Mouse (Mus musculus) midbrain, embryonic 15.5 days (tissue): ENCODE results near the gene Htr7. TPM values are rescaled to one million over a fixed set of nuclear protein-coding genes. Genes with fewer than 3 reads are reported as not detected.

Experiments
- ATAC-seq: fragments of 200-750 bp; cut with Nextera tagmentation; replicated peaks from 2 replicates; pipeline ENCODE4 v1.8.0; 2017; ENCODE audit warnings: moderate TSS enrichment
- H3K27ac ChIP-seq: fragments of 300-500 bp; sonication (generic); 2 replicates; pipeline ENCODE4 v1.5.1; 2015; ENCODE audit warnings: mild to moderate bottlenecking, inconsistent platforms
- H3K27me3 ChIP-seq: fragments of 300-500 bp; sonication (generic); replicated peaks from 2 replicates; pipeline ENCODE4 v1.6.1; 2015; ENCODE audit warnings: inconsistent platforms
- H3K36me3 ChIP-seq: fragments of 300-500 bp; sonication (generic); replicated peaks from 2 replicates; pipeline ENCODE4 v1.6.1; 2015; ENCODE audit warnings: inconsistent platforms
- H3K4me1 ChIP-seq: fragments of 300-500 bp; sonication (generic); 2 replicates; pipeline ENCODE4 v1.6.1; 2015; ENCODE audit warnings: inconsistent platforms
- H3K4me2 ChIP-seq: fragments of 300-500 bp; sonication (generic); 2 replicates; pipeline ENCODE4 v1.6.1; 2015; ENCODE audit warnings: inconsistent platforms, mild to moderate bottlenecking, moderate library complexity
- H3K4me3 ChIP-seq: fragments of 300-500 bp; sonication (generic); 2 replicates; pipeline ENCODE4 v1.5.1; 2015; ENCODE audit warnings: mild to moderate bottlenecking, inconsistent platforms
- H3K9ac ChIP-seq: fragments of 300-500 bp; sonication (generic); 2 replicates; pipeline ENCODE4 v1.6.1; 2015; ENCODE audit warnings: mild to moderate bottlenecking, inconsistent platforms
- H3K9me3 ChIP-seq: fragments of 300-500 bp; sonication (generic); 2 replicates; pipeline ENCODE4 v1.6.1; 2016; ENCODE audit warnings: inconsistent platforms
- WGBS: fragments of 180-500 bp; shearing (Covaris S2); methylation state at CpG from one replicate; pipeline ENCODE4 v1.1.7; 2015; ENCODE audit warnings: mixed read lengths; 5-methylcytosine and 5-hydroxymethylcytosine counted together
- polyA plus RNA-seq: library from polyadenylated mRNA; unstranded; fragments of >200 nt; fragmentation: Nextera tagmentation; extraction: Ambion mirVana; gene quantifications from 2 replicates; pipeline ENCODE4 v1.2.1, GENCODE M21; 2015

The Htr7 gene
- polyA plus RNA-seq, 1 experiment from 2014 or later = 8.7 TPM

DNA sequence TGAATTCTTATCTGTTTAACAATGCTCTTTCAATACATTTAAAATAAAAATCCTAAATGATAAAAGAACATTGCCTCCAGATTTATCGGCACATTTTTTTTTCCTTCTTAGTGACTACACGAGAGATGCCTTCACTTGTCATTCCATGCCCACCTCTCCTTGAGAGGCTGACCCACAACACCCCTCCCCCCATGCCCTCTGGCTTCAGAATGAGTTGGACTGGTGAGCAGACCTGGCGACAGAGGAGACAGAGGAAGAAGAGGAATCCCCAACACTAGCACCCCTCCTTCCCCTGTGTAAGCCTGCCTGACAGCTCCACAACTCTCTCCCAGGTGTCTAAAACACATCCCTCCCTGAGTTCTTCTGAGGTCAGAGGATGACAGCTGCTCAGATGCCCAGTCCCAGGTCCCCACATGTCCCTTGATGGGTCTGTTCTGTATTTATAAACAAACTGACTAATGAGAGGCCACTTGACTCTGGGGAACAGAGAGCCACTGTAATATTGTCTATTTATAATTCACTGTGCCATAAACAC lies 132.3 kb downstream of the Htr7 start:
- H3K4me2 ChIP-seq = no peak overlapping the region
- H3K9ac ChIP-seq = no peak overlapping the region
- H3K36me3 ChIP-seq = no peaks in the 10 kb centered on the region
- H3K27me3 ChIP-seq = no peaks in the 10 kb centered on the region
- 65% methylated on average over 3 of the region's 3 CpGs for WGBS
- no peaks in the 10 kb centered on the region for H3K4me1 ChIP-seq
- H3K27ac ChIP-seq = no peak overlapping the region
- no peak overlapping the region for H3K4me3 ChIP-seq
- ATAC-seq = no peak
- no peaks in the 10 kb centered on the region for H3K9me3 ChIP-seq

DNA sequence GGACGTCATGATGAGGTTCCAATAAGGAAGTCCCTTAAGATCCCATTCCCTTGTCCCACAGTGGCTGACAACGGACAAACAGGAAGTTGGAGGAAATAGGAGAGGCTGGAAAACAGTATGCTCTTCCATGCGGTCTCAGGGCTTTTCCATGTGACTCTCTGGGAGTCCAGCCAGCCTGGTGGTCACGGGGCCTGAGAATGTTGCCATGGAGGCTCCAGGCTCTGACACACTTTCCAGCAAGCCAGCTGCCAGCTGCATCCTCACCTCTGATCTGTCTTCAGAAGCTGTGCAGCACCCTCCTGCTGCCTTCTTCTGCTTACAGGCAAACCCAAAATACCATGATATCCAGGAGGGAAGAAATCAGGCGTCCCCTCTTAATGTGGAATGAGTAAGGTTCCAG lies 132.9 kb downstream of the Htr7 start:
- Histone ChIP-seq H3K9me3 (no peaks in the 10 kb centered on the region), H3K4me2 (no peak overlapping the region), H3K36me3 (no peaks in the 10 kb centered on the region), H3K4me1 (no peaks in the 10 kb centered on the region), H3K9ac (no peak overlapping the region), H3K4me3 (no peak overlapping the region), H3K27ac (no peak overlapping the region), H3K27me3 (no peaks in the 10 kb centered on the region)
- 57% methylated on average over 5 of the region's 5 CpGs for WGBS
- ATAC-seq = peak; percentile 87

Other genes with a start within 250 kb of the Htr7 start
- 60.3 and 64.4 TPM in 2 replicates for gene Rpp30, start 26.2 kb upstream of the Htr7 start, polyA plus RNA-seq
- gene Ankrd1, start 62.6 kb upstream of the Htr7 start, polyA plus RNA-seq = 0.18 TPM in 1 of 2 replicates, not detected in the other